8 mouse cellular contexts compared by ENCODE assay signal in genomic region chr7:67445203-67446041, GRCm38 (mm10).
DNase-seq lines count a peak whose midpoint lies in the region; ATAC-seq and TF ChIP-seq lines count a peak whose summit lies in the region.

No protein-coding gene starts in this region.

- H3K9me3 ChIP-seq in heart, embryonic 14.5 days (ENCODE audit: control insufficient read depth, low read length) = 0 out of 2 replicates have a peak, but pooled peaks cover under 1% of the 10 kb centered on the region
- H3K9me3 ChIP-seq in liver, embryonic 14.5 days (ENCODE audit: control insufficient read depth, low read length) = no peaks in the 10 kb centered on the region

- no peak overlapping the region for H3K4me3 ChIP-seq in brown adipose tissue, adult 24 weeks (ENCODE audit: insufficient read depth, low read depth, low read length)
- H3K4me3 ChIP-seq in heart, embryonic 14.5 days (ENCODE audit: control insufficient read depth in 1 of 2, insufficient read depth in 1 of 2, low read depth in 1 of 2, low read length in 2 of 2) = no peak overlapping the region
- H3K4me3 ChIP-seq in liver, embryonic 14.5 days (ENCODE audit: insufficient read depth in 1 of 2, low read depth in 2 of 2, low read length in 2 of 2) = no peak overlapping the region

- peak overlapping the region; percentile 47 for H3K27ac ChIP-seq in brown adipose tissue, adult 24 weeks (replicated peaks; ENCODE audit: low read depth, low read length)
- peak overlapping the region; percentile 86 to 96 for H3K27ac ChIP-seq in heart, embryonic 14.5 days (replicated peaks in 1 of 2; ENCODE audit: control insufficient read depth in 1 of 2, insufficient read depth in 1 of 2, low read depth in 2 of 2, low read length in 2 of 2)
- H3K27ac ChIP-seq in liver, embryonic 14.5 days = no peak overlapping the region

- peak overlapping the region; percentile 32 for H3K9ac ChIP-seq in heart, embryonic 14.5 days (ENCODE audit: low read length)
- H3K9ac ChIP-seq in liver, embryonic 14.5 days (replicated peaks) = no peak overlapping the region

- DNase-seq in left cerebral cortex, postnatal 10 days (ENCODE audit: extremely low spot score in 1 of 2, low spot score in 2 of 2) = peak; percentile 48 to 49
- DNase-seq in left cerebral cortex, postnatal 4 days = no peak
- DNase-seq in liver, embryonic 14.5 days (ENCODE audit: low read depth in 3 of 3, low spot score in 3 of 3) = no peak
- peak; percentile 33 for DNase-seq in right cerebral cortex, postnatal 14 days
- DNase-seq in cerebellum, adult 8-10 months = no peak
- DNase-seq in lung, postnatal 10 days = no peak

- 22% methylated on average over 12 of the region's 12 CpGs for WGBS in heart, embryonic 14.5 days
- 11% methylated on average over 12 of the region's 12 CpGs for WGBS in liver, embryonic 14.5 days (ENCODE audit: insufficient replicate concordance)

- H3K4me1 ChIP-seq in brown adipose tissue, adult 24 weeks (ENCODE audit: control insufficient read depth, insufficient read depth, insufficient read length, low read length) = peaks cover 19% of the 10 kb centered on the region
- peaks cover 46 to 56% of the 10 kb centered on the region in 2 experiments for H3K4me1 ChIP-seq in heart, embryonic 14.5 days (ENCODE audit: control insufficient read depth in 2 of 2, insufficient read depth in 2 of 2, low read length in 2 of 2)
- no peaks in the 10 kb centered on the region; a peak in 1 of 4 replicates for H3K4me1 ChIP-seq in liver, embryonic 14.5 days (replicated peaks; ENCODE audit: control insufficient read depth in 2 of 2, insufficient read depth in 2 of 2, low read length in 1 of 2)

- no peaks in the 10 kb centered on the region for H3K36me3 ChIP-seq in heart, embryonic 14.5 days (ENCODE audit: control insufficient read depth, insufficient read depth, low read length)
- no peaks in the 10 kb centered on the region for H3K36me3 ChIP-seq in liver, embryonic 14.5 days (replicated peaks; ENCODE audit: control insufficient read depth, insufficient read depth, low read depth)

- intact Hi-C loops in left cerebral cortex, postnatal 10 days (cut with DNase I) = no loop called here
- intact Hi-C loops in left cerebral cortex, postnatal 4 days (cut with DNase I) = no loop called here

- ATAC-seq in heart, embryonic 14.5 days (ENCODE audit: insufficient number of reproducible peaks, insufficient read depth, low FRiP score, low read depth) = no peak
- peak; percentile 26; the same call in 1 of the 2 replicates for ATAC-seq in liver, embryonic 14.5 days (ENCODE audit: insufficient read depth)

- no peak for TF ChIP-seq EP300 in liver, embryonic 14.5 days (IDR thresholded peaks at IDR 0.05; ENCODE audit: low read depth)

- no peak for TF ChIP-seq CTCF in liver, embryonic 14.5 days (IDR thresholded peaks at IDR 0.05; ENCODE audit: low read depth)

- H3K4me2 ChIP-seq in heart, embryonic 14.5 days (ENCODE audit: low read length) = peak overlapping the region; percentile 0; the same call in 1 of the 2 replicates
- no peak overlapping the region for H3K4me2 ChIP-seq in liver, embryonic 14.5 days (ENCODE audit: low read depth)

- no peaks in the 10 kb centered on the region for H3K27me3 ChIP-seq in heart, embryonic 14.5 days (ENCODE audit: control insufficient read depth, insufficient read depth, low read length)
- H3K27me3 ChIP-seq in liver, embryonic 14.5 days (ENCODE audit: control insufficient read depth, insufficient read depth, low read length) = no peaks in the 10 kb centered on the region

Comparison
In these comparisons a context has a peak if more than half of its experiments do, and no peak if none do; other contexts are left out.
1. DNase-seq: peak in left cerebral cortex, postnatal 10 days (2 of 2) and right cerebral cortex, postnatal 14 days (single experiment); none in left cerebral cortex, postnatal 4 days (single experiment), liver, embryonic 14.5 days (0 of 3), cerebellum, adult 8-10 months (single experiment) and lung, postnatal 10 days (single experiment).